In genomic region chr13:55105045-55105952, GRCm38 (mm10) we compare ENCODE assay signal across 8 mouse cellular contexts. TPM values are rescaled to one million over a fixed set of nuclear protein-coding genes. Genes with fewer than 3 reads are reported as not detected.
DNase-seq lines count a peak whose midpoint lies in the region; ATAC-seq and TF ChIP-seq lines count a peak whose summit lies in the region.

Zfp346 (plus strand) TSS chr13:55105311.

- TF ChIP-seq CTCF in G1E (IDR thresholded peaks at IDR 0.05; ENCODE audit: low read depth, low read length): no peak
- peak; percentile 68 for TF ChIP-seq CTCF in layer of hippocampus, adult 2 months (conservative IDR thresholded peaks at IDR 0.05)
- peak; percentile 64 for TF ChIP-seq CTCF in lung, embryonic 14.5 days (IDR thresholded peaks at IDR 0.05; ENCODE audit: low read depth)
- TF ChIP-seq CTCF in olfactory bulb, adult 2 months (IDR thresholded peaks at IDR 0.05; ENCODE audit: insufficient read depth, low read depth, low read length): peak; percentile 45; the same call in 1 of the 2 replicates
- peak; percentile 84 for TF ChIP-seq CTCF in thymus, adult 2 months (IDR thresholded peaks at IDR 0.05; ENCODE audit: borderline replicate concordance, control insufficient read depth, extremely low read depth, insufficient read depth, low read length, poor library complexity)

- intact Hi-C loops in heart, postnatal 36 days (cut with DNase I): loop anchor here (2.0 to 10.0 kb wide), 2 partner anchors 74 to 220 kb away; partner anchors contain the start of genes Mxd3, Prelid1 and Rab24

- peak; percentile 92 for ATAC-seq in G1E (ENCODE audit: extremely low read depth, insufficient number of reproducible peaks, low FRiP score, poor library complexity, severe bottlenecking)
- peak; percentile 93 for ATAC-seq in forebrain, embryonic 16.5 days
- ATAC-seq in lung, embryonic 14.5 days (ENCODE audit: insufficient read depth): peak; percentile 93

- H3K4me2 ChIP-seq in forebrain, embryonic 16.5 days (ENCODE audit: low read length): peak within 1 kb of the TSS; percentile 84
- peak within 1 kb of the TSS; percentile 82 for H3K4me2 ChIP-seq in lung, embryonic 14.5 days

- DNase-seq in G1E (ENCODE audit: low spot score): peak; percentile 96
- peak; percentile 96 to 97 for DNase-seq in cerebellum, adult 18-20 months
- peak; percentile 97 to 98 for DNase-seq in heart, postnatal 36 days
- DNase-seq in layer of hippocampus, adult 2 months (ENCODE audit: low spot score in 2 of 2): peak; percentile 96
- peak; percentile 99 for DNase-seq in lung, embryonic 14.5 days
- DNase-seq in thymus, adult 2 months: peak; percentile 97

- TF ChIP-seq POLR2A in olfactory bulb, adult 2 months (IDR thresholded peaks at IDR 0.05; ENCODE audit: insufficient read depth, low read depth, low read length): peak; percentile 69
- TF ChIP-seq POLR2A in thymus, adult 2 months (IDR thresholded peaks at IDR 0.05; ENCODE audit: control insufficient read depth, extremely low read depth, insufficient read depth, low read length, poor library complexity): peak; percentile 88

- peak within 1 kb of the TSS; percentile 99 for H3K4me3 ChIP-seq in G1E (ENCODE audit: low read depth, low read length)
- peak within 1 kb of the TSS; percentile 92 for H3K4me3 ChIP-seq in forebrain, embryonic 16.5 days (replicated peaks; ENCODE audit: low read length)
- H3K4me3 ChIP-seq in layer of hippocampus, adult 2 months: peak within 1 kb of the TSS; percentile 85
- peak within 1 kb of the TSS; percentile 85 for H3K4me3 ChIP-seq in lung, embryonic 14.5 days (ENCODE audit: low read depth, low read length)
- peak within 1 kb of the TSS; percentile 86 for H3K4me3 ChIP-seq in olfactory bulb, adult 2 months (ENCODE audit: insufficient read depth, low read depth, low read length)
- H3K4me3 ChIP-seq in thymus, adult 2 months (ENCODE audit: control insufficient read depth, insufficient read depth, low read length): peak within 1 kb of the TSS; percentile 81

- H3K9me3 ChIP-seq in G1E (replicated peaks): no peaks in the 10 kb centered on the region; the same call in 1 of the 2 replicates
- H3K9me3 ChIP-seq in forebrain, embryonic 16.5 days (ENCODE audit: control insufficient read depth, low read length): no peaks in the 10 kb centered on the region
- H3K9me3 ChIP-seq in lung, embryonic 14.5 days (ENCODE audit: low read depth, low read length): no peaks in the 10 kb centered on the region

- WGBS in forebrain, embryonic 16.5 days: under 1% methylated on average over 66 of the region's 66 CpGs
- under 1% methylated on average over 66 of the region's 66 CpGs for WGBS in lung, embryonic 14.5 days
- WGBS in olfactory bulb, adult 2 months: 1% methylated on average over 66 of the region's 66 CpGs
- under 1% methylated on average over 63 of the region's 66 CpGs for WGBS in thymus, adult 2 months

- H3K4me1 ChIP-seq in G1E (ENCODE audit: insufficient read depth, low read depth, low read length): peaks cover 28% of the 10 kb centered on the region
- peaks cover 14% of the 10 kb centered on the region for H3K4me1 ChIP-seq in forebrain, embryonic 16.5 days (replicated peaks; ENCODE audit: control insufficient read depth, insufficient read depth, low read length)
- H3K4me1 ChIP-seq in lung, embryonic 14.5 days (ENCODE audit: insufficient read depth): peaks cover 6% of the 10 kb centered on the region; the same call in 1 of the 2 replicates
- peaks cover 8% of the 10 kb centered on the region for H3K4me1 ChIP-seq in olfactory bulb, adult 2 months (ENCODE audit: control insufficient read depth, insufficient read depth, low read length)
- H3K4me1 ChIP-seq in thymus, adult 2 months (replicated peaks; ENCODE audit: control insufficient read depth, insufficient read depth, low read length): peaks cover 14% of the 10 kb centered on the region

- H3K9ac ChIP-seq in forebrain, embryonic 16.5 days (replicated peaks; ENCODE audit: low read depth, low read length): peak within 1 kb of the TSS; percentile 94
- peak within 1 kb of the TSS; percentile 74 for H3K9ac ChIP-seq in lung, embryonic 14.5 days

- peak within 1 kb of the TSS; percentile 79 for H3K27ac ChIP-seq in forebrain, embryonic 16.5 days (ENCODE audit: low read length)
- peak within 1 kb of the TSS; percentile 94 for H3K27ac ChIP-seq in layer of hippocampus, adult 2 months
- H3K27ac ChIP-seq in lung, embryonic 14.5 days (ENCODE audit: low read depth): peak within 1 kb of the TSS; percentile 80
- H3K27ac ChIP-seq in olfactory bulb, adult 2 months (ENCODE audit: insufficient read depth, low read depth, low read length): no peak within 1 kb of the TSS
- no peak within 1 kb of the TSS; the same call in 1 of the 2 replicates for H3K27ac ChIP-seq in thymus, adult 2 months (ENCODE audit: control insufficient read depth, insufficient read depth, low read length)

- H3K36me3 ChIP-seq in G1E (replicated peaks): peaks cover 29% of the 10 kb centered on the region
- H3K36me3 ChIP-seq in forebrain, embryonic 16.5 days (ENCODE audit: control insufficient read depth, insufficient read depth): peaks cover 2% of the 10 kb centered on the region; the same call in 1 of the 2 replicates
- H3K36me3 ChIP-seq in lung, embryonic 14.5 days (ENCODE audit: insufficient read depth): peaks cover 14% of the 10 kb centered on the region
- no peaks in the 10 kb centered on the region; the same call in 1 of the 2 replicates for H3K36me3 ChIP-seq in thymus, adult 2 months (ENCODE audit: control insufficient read depth, insufficient read depth, low read length)

- H3K27me3 ChIP-seq in G1E (ENCODE audit: insufficient read depth, low read length): no peaks in the 10 kb centered on the region
- no peaks in the 10 kb centered on the region for H3K27me3 ChIP-seq in forebrain, embryonic 16.5 days (replicated peaks; ENCODE audit: control insufficient read depth, insufficient read depth, low read length)
- no peaks in the 10 kb centered on the region for H3K27me3 ChIP-seq in lung, embryonic 14.5 days (ENCODE audit: insufficient read depth, low read length)
- no peaks in the 10 kb centered on the region for H3K27me3 ChIP-seq in thymus, adult 2 months (ENCODE audit: control insufficient read depth, insufficient read depth, low read length)

RNA-seq across cellular contexts. Expression of gene Zfp346, which starts in this region (rescaled TPM):
- total RNA-seq in G1E (2014; fragmentation: Nextera tagmentation): 38.0 and 41.8 TPM in 2 replicates
- 15.0 and 15.7 TPM in 2 replicates for total RNA-seq in G1E (2017)
- 11.3 and 13.8 TPM in 2 replicates for polyA plus RNA-seq in G1E (2012)
- 22.7 and 26.3 TPM in 2 replicates for polyA plus RNA-seq in forebrain, embryonic 16.5 days (2015; fragmentation: Nextera tagmentation; extraction: Ambion mirVana)
- total RNA-seq in heart, postnatal 36 days (2021): 10 to 100 TPM; 17.4 to 23.6 TPM
- total RNA-seq in layer of hippocampus, adult 2 months (2021): 10 to 100 TPM; 43.0 to 50.3 TPM
- 22.3 and 25.0 TPM in 2 replicates for polyA plus RNA-seq in lung, embryonic 14.5 days (2014; fragmentation: Nextera tagmentation; extraction: Ambion mirVana)
- polyA plus RNA-seq in olfactory bulb, adult 2 months (2012; ENCODE audit: insufficient read depth, insufficient read length, low replicate concordance, missing spikeins): 623 TPM in 1 of 2 replicates, not detected in the other
- 32.2 and 38.7 TPM in 2 replicates for polyA plus RNA-seq in thymus, adult 2 months (2012; rRNA removed)

Comparison
In these comparisons a context has a peak if more than half of its experiments do, and no peak if none do; other contexts are left out.
1. H3K27ac ChIP-seq: peak in forebrain, embryonic 16.5 days (single experiment), layer of hippocampus, adult 2 months (single experiment) and lung, embryonic 14.5 days (single experiment); none in olfactory bulb, adult 2 months (single experiment) and thymus, adult 2 months (single experiment).
2. Peak in every context shown above with its lines, with median percentiles within 50 percentile points of each other: ATAC-seq, DNase-seq and H3K4me3 ChIP-seq.